Mouse (Mus musculus): ENCODE results near the gene Arrb2. TPM values are rescaled to one million over a fixed set of nuclear protein-coding genes. Genes with fewer than 3 reads are reported as not detected.

Gene Arrb2
- polyA plus RNA-seq, 1 experiment = 1,596 TPM

DNA sequence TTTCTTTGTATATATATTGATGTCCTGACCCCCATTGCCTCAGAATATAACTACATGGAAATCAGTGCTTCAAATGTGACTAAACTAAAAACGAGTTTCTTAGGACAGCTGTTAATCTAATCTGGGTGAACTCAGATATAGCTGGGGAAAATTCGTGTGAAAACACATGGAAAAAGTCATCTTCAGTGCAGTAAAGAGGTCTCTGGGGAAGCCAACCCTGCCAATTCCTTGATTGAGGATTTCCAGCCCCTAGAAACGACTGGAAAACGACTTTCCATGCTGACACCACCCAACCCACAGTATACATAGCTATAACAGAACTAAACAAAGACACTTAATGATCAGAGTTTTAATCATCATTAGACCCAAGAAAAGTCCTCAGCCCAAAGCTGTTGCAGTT lies 55.4 kb downstream of the Arrb2 start:
- no peaks in the 10 kb centered on the region for H3K36me3 ChIP-seq (replicated peaks; ENCODE audit: low read length)
- TF ChIP-seq FLI1 (IDR thresholded peaks at IDR 0.05; ENCODE audit: low read length) = no peak
- no peak for TF ChIP-seq GATA1 (IDR thresholded peaks at IDR 0.05; ENCODE audit: borderline replicate concordance, low read length)
- no peak overlapping the region for H3K4me3 ChIP-seq (replicated peaks)
- peaks cover 11% of the 10 kb centered on the region for H3K27me3 ChIP-seq (replicated peaks)
- peaks cover 6% of the 10 kb centered on the region for H3K9me3 ChIP-seq
- peaks cover 27% of the 10 kb centered on the region for H3K4me1 ChIP-seq

DNA sequence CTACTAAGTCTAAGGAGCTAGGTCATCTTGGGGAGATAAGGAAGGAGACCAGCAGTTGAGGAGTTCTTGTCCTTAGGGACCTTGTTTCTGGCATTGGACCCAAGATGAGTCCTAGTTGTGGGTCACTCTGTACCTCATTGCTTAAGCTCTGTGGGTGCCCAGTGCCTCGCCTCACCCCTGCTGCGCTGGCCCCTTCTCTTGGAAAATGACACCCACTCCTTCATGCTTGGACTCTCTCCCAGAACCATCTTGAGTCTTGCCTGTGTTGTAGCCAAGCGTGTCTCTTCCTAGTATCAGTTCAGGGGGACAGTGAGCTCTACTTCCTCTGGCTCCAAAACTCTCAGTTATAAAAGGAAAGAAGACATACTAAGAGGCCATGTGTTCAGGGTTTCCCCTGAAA lies 56.7 kb downstream of the Arrb2 start:
- no peak overlapping the region for H3K4me3 ChIP-seq (replicated peaks)
- TF ChIP-seq GATA1 (IDR thresholded peaks at IDR 0.05; ENCODE audit: borderline replicate concordance, low read length) (no peak), FLI1 (IDR thresholded peaks at IDR 0.05; ENCODE audit: low read length) (no peak)
- no peaks in the 10 kb centered on the region for H3K36me3 ChIP-seq (replicated peaks; ENCODE audit: low read length)
- peaks cover 11% of the 10 kb centered on the region for H3K27me3 ChIP-seq (replicated peaks)
- H3K9me3 ChIP-seq = peaks cover 6% of the 10 kb centered on the region
- peaks cover 19% of the 10 kb centered on the region for H3K4me1 ChIP-seq

DNA sequence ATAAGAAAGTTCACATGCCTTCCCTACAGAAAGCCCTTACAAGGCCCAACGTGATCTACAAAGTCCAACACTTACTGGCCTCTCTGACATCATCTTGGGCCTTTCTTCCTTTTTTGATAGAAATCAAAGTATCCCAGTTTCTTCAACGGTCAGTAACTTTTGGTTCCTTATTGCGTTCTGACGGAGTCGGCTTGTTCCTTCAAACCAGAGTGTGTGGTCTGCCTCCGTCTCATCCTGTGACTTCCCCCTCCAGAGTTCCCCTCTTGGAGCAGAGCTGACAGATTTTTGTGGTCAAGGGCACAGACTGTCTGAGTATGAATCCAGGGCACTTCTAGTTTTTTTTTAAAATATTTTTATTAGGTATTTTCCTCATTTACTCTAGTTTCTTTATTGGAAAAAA lies 57.2 kb downstream of the Arrb2 start:
- Histone ChIP-seq H3K4me1 (peaks cover 19% of the 10 kb centered on the region), H3K4me3 (replicated peaks) (no peak overlapping the region), H3K9me3 (peaks cover 6% of the 10 kb centered on the region), H3K27me3 (replicated peaks) (peaks cover 11% of the 10 kb centered on the region), H3K36me3 (replicated peaks; ENCODE audit: low read length) (no peaks in the 10 kb centered on the region)
- no peak for TF ChIP-seq FLI1 (IDR thresholded peaks at IDR 0.05; ENCODE audit: low read length)
- no peak for TF ChIP-seq GATA1 (IDR thresholded peaks at IDR 0.05; ENCODE audit: borderline replicate concordance, low read length)

Other genes with a start within 250 kb of the Arrb2 start
- not detected in 2 replicates for gene Slc16a11, start 219.9 kb upstream of the Arrb2 start, polyA plus RNA-seq (2012; ENCODE audit: insufficient read depth, low replicate concordance)
- 5.3 and 8.1 TPM in 2 replicates for gene Slc16a13, start 211.6 kb upstream of the Arrb2 start, polyA plus RNA-seq (2012; ENCODE audit: insufficient read depth, low replicate concordance)
- not detected in 2 replicates for gene Bcl6b, start 202.8 kb upstream of the Arrb2 start, polyA plus RNA-seq (2012; ENCODE audit: insufficient read depth, low replicate concordance)
- gene 0610010K14Rik, start 194.7 kb upstream of the Arrb2 start, polyA plus RNA-seq (2012; ENCODE audit: insufficient read depth, low replicate concordance) = 169 and 210 TPM in 2 replicates
- gene Gm21988, start 192.8 kb upstream of the Arrb2 start, polyA plus RNA-seq (2012; ENCODE audit: insufficient read depth, low replicate concordance) = 25.7 and 41.9 TPM in 2 replicates
- gene Rnasek, start 192.8 kb upstream of the Arrb2 start, polyA plus RNA-seq (2012; ENCODE audit: insufficient read depth, low replicate concordance) = 869 and 1,064 TPM in 2 replicates
- 66.3 and 164 TPM in 2 replicates for gene Alox12, start 177.3 kb upstream of the Arrb2 start, polyA plus RNA-seq (2012; ENCODE audit: insufficient read depth, low replicate concordance)
- gene Alox12e, start 110.0 kb upstream of the Arrb2 start, polyA plus RNA-seq (2012; ENCODE audit: insufficient read depth, low replicate concordance) = 0.03 TPM in 1 of 2 replicates, not detected in the other
- gene Alox15, start 80.6 kb upstream of the Arrb2 start, polyA plus RNA-seq (2012; ENCODE audit: insufficient read depth, low replicate concordance) = 0.50 TPM in 1 of 2 replicates, not detected in the other
- 30.9 and 36.1 TPM in 2 replicates for gene Pelp1, start 22.6 kb upstream of the Arrb2 start, polyA plus RNA-seq (2012; ENCODE audit: insufficient read depth, low replicate concordance)
- 47.7 and 52.0 TPM in 2 replicates for gene Med11, start 19.3 kb downstream of the Arrb2 start, polyA plus RNA-seq (2012; ENCODE audit: insufficient read depth, low replicate concordance)
- gene Zmynd15, start 26.8 kb downstream of the Arrb2 start, polyA plus RNA-seq (2012; ENCODE audit: insufficient read depth, low replicate concordance) = 2.1 and 3.6 TPM in 2 replicates
- gene Cxcl16, start 27.3 kb downstream of the Arrb2 start, polyA plus RNA-seq (2012; ENCODE audit: insufficient read depth, low replicate concordance) = 1.4 and 23.1 TPM in 2 replicates
- 0.55 TPM in 1 of 2 replicates, not detected in the other for gene Tm4sf5, start 72.6 kb downstream of the Arrb2 start, polyA plus RNA-seq (2012; ENCODE audit: insufficient read depth, low replicate concordance)
- not detected in 2 replicates for gene Vmo1, start 82.0 kb downstream of the Arrb2 start, polyA plus RNA-seq (2012; ENCODE audit: insufficient read depth, low replicate concordance)
- not detected in 2 replicates for gene Gltpd2, start 86.6 kb downstream of the Arrb2 start, polyA plus RNA-seq (2012; ENCODE audit: insufficient read depth, low replicate concordance)
- gene Psmb6, start 92.7 kb downstream of the Arrb2 start, polyA plus RNA-seq (2012; ENCODE audit: insufficient read depth, low replicate concordance) = 79.0 and 226 TPM in 2 replicates
- not detected in 2 replicates for gene Gm40193, start 100.3 kb downstream of the Arrb2 start, polyA plus RNA-seq (2012; ENCODE audit: insufficient read depth, low replicate concordance)
- 1.1 TPM in 1 of 2 replicates, not detected in the other for gene Pld2, start 107.4 kb downstream of the Arrb2 start, polyA plus RNA-seq (2012; ENCODE audit: insufficient read depth, low replicate concordance)
- 122 and 129 TPM in 2 replicates for gene Mink1, start 130.2 kb downstream of the Arrb2 start, polyA plus RNA-seq (2012; ENCODE audit: insufficient read depth, low replicate concordance)
- gene 4930544D05Rik, start 183.2 kb downstream of the Arrb2 start, polyA plus RNA-seq (2012; ENCODE audit: insufficient read depth, low replicate concordance) = not detected in 2 replicates
- 0.83 TPM in 1 of 2 replicates, not detected in the other for gene Chrne, start 186.6 kb downstream of the Arrb2 start, polyA plus RNA-seq (2012; ENCODE audit: insufficient read depth, low replicate concordance)
- 898 and 1,061 TPM in 2 replicates for gene Gp1ba, start 206.5 kb downstream of the Arrb2 start, polyA plus RNA-seq (2012; ENCODE audit: insufficient read depth, low replicate concordance)
- 102 and 125 TPM in 2 replicates for gene Rnf167, start 214.6 kb downstream of the Arrb2 start, polyA plus RNA-seq (2012; ENCODE audit: insufficient read depth, low replicate concordance)
- gene Slc25a11, start 214.8 kb downstream of the Arrb2 start, polyA plus RNA-seq (2012; ENCODE audit: insufficient read depth, low replicate concordance) = 15.7 and 78.7 TPM in 2 replicates
- 9,580 and 14,702 TPM in 2 replicates for gene Pfn1, start 222.0 kb downstream of the Arrb2 start, polyA plus RNA-seq (2012; ENCODE audit: insufficient read depth, low replicate concordance)
- gene Eno3, start 224.6 kb downstream of the Arrb2 start, polyA plus RNA-seq (2012; ENCODE audit: insufficient read depth, low replicate concordance) = 4.2 and 8.4 TPM in 2 replicates
- 40.5 and 288 TPM in 2 replicates for gene Spag7, start 236.8 kb downstream of the Arrb2 start, polyA plus RNA-seq (2012; ENCODE audit: insufficient read depth, low replicate concordance)